Mouse (Mus musculus) bone marrow, adult 2 months (tissue): ENCODE results near the gene Parp1.

Source experiments
- CTCF ChIP-seq: fragments of 200-500 bp; IDR thresholded peaks from 2 replicates; pipeline ENCODE4 v1.5.1; 2011; ENCODE audit warnings: low read length, control low read depth; ENCODE audit not compliant: control insufficient read depth, insufficient read depth
- POLR2A ChIP-seq: fragments of 200-500 bp; IDR thresholded peaks from 2 replicates; pipeline ENCODE4 v1.6.1; 2011; ENCODE audit warnings: low read depth, mild to moderate bottlenecking, control low read depth, low read length, borderline replicate concordance; ENCODE audit not compliant: control insufficient read depth

- TF ChIP-seq CTCF, result no peak
- TF ChIP-seq POLR2A, result no peak
These were observed 20.7 kb upstream of the Parp1 start for GRCm38 (mm10) chr1:180547751-180548669.
